Mouse (Mus musculus) MEL (cell line): ENCODE measurements around the gene Bcl10. TPM values are rescaled to one million over a fixed set of nuclear protein-coding genes. Genes with fewer than 3 reads are reported as not detected.
A peak's percentile ranks its signal among the peaks of the same experiment; 100 is the strongest.

ENCODE experiments used
- DNase-seq: peaks from one replicate; pipeline ENCODE4 v3.0.0; 2011; ENCODE audit warnings: low read depth, low spot score
- H3K27ac ChIP-seq: 2 replicates; pipeline ENCODE4 v1.5.1; 2012; ENCODE audit warnings: low read depth, mild to moderate bottlenecking, control low read depth, low read length, moderate library complexity; ENCODE audit not compliant: control insufficient read depth
- H3K27me3 ChIP-seq, 2 experiments: fragments of 150-350 bp in 1 of 2; sonication (generic) in 1 of 2; 2 replicates each; pipeline ENCODE4 v1.6.1; 2012; ENCODE audit warnings: low read length in 2 of 2, mild to moderate bottlenecking in 2 of 2, improper control_type of control experiment in 1 of 2, moderate library complexity in 1 of 2; ENCODE audit not compliant: insufficient read depth in 2 of 2, control insufficient read depth in 1 of 2
- H3K36me3 ChIP-seq, 2 experiments: 2 replicates each; pipeline ENCODE4 v1.6.1; 2012 to 2014; ENCODE audit warnings: low read length in 2 of 2, improper control_type of control experiment in 1 of 2, inconsistent platforms in 1 of 2, mild to moderate bottlenecking in 1 of 2; ENCODE audit not compliant: insufficient read depth in 2 of 2, control insufficient read depth in 1 of 2
- H3K4me1 ChIP-seq, 2 experiments: fragments of 150-350 bp in 1 of 2; sonication (generic) in 1 of 2; 2 replicates each; pipeline ENCODE4 v1.6.1; 2012; ENCODE audit warnings: low read length in 2 of 2, improper control_type of control experiment in 1 of 2, mild to moderate bottlenecking in 1 of 2; ENCODE audit not compliant: insufficient read depth in 2 of 2, control insufficient read depth in 1 of 2
- H3K4me3 ChIP-seq, 2 experiments: fragments of 150-350 bp in 1 of 2; sonication (generic) in 1 of 2; 2 replicates each; pipeline ENCODE4 v1.5.1; 2012; ENCODE audit warnings: low read depth in 2 of 2, low read length in 2 of 2, mild to moderate bottlenecking in 2 of 2, moderate library complexity in 2 of 2, control low read depth in 1 of 2, improper control_type of control experiment in 1 of 2; ENCODE audit not compliant: control insufficient read depth in 1 of 2, insufficient read depth in 1 of 2
- H3K79me2 ChIP-seq: 2 replicates; pipeline ENCODE4 v1.6.1; 2012; ENCODE audit warnings: mild to moderate bottlenecking, low read length, moderate library complexity; ENCODE audit not compliant: control insufficient read depth, poor library complexity, insufficient read depth
- H3K9ac ChIP-seq: 2 replicates; pipeline ENCODE4 v1.6.1; 2012; ENCODE audit warnings: low read depth, mild to moderate bottlenecking, control low read depth, low read length, moderate library complexity; ENCODE audit not compliant: control insufficient read depth, poor library complexity, severe bottlenecking
- H3K9me3 ChIP-seq: fragments of 150-350 bp; sonication (generic); replicated peaks from 2 replicates; pipeline ENCODE4 v1.6.1; 2012; ENCODE audit warnings: mild to moderate bottlenecking, low read length, improper control_type of control experiment, moderate library complexity; ENCODE audit not compliant: insufficient read depth
- CHD2 ChIP-seq: IDR thresholded peaks from 2 replicates; pipeline ENCODE4 v1.6.1; 2011; ENCODE audit warnings: low read length, improper control_type of control experiment
- ELF1 ChIP-seq: IDR thresholded peaks from 2 replicates; pipeline ENCODE4 v1.6.1; 2014; ENCODE audit warnings: low read depth, mild to moderate bottlenecking, inconsistent platforms, low read length, improper control_type of control experiment, moderate library complexity
- GATA1 ChIP-seq: IDR thresholded peaks from 2 replicates; pipeline ENCODE4 v1.6.1; 2011; ENCODE audit warnings: low read depth, low read length, improper control_type of control experiment
- MAFK ChIP-seq: IDR thresholded peaks from 2 replicates; pipeline ENCODE4 v1.6.1; 2011; ENCODE audit warnings: low read depth, mild to moderate bottlenecking, low read length, improper control_type of control experiment, borderline replicate concordance
- MAZ ChIP-seq: IDR thresholded peaks from 2 replicates; pipeline ENCODE4 v1.6.1; 2012; ENCODE audit warnings: low read depth, mild to moderate bottlenecking, inconsistent platforms, low read length, improper control_type of control experiment
- MEF2A ChIP-seq: IDR thresholded peaks from 2 replicates; pipeline ENCODE4 v1.6.1; 2014; ENCODE audit warnings: low read depth, mild to moderate bottlenecking, inconsistent platforms, low read length, improper control_type of control experiment; ENCODE audit not compliant: poor library complexity, insufficient replicate concordance, severe bottlenecking; ENCODE audit errors: extremely low read depth
- NELFE ChIP-seq: IDR thresholded peaks from 2 replicates; pipeline ENCODE4 v1.6.1; 2011; ENCODE audit warnings: low read depth, low read length, improper control_type of control experiment
- NRF1 ChIP-seq: IDR thresholded peaks from 2 replicates; pipeline ENCODE4 v1.6.1; 2014; ENCODE audit warnings: low read depth, mild to moderate bottlenecking, inconsistent platforms, low read length, improper control_type of control experiment, moderate library complexity; ENCODE audit not compliant: poor library complexity, insufficient read depth, severe bottlenecking
- POLR2A ChIP-seq, 2 experiments: IDR thresholded peaks; 2 replicates each; pipeline ENCODE4 v1.6.1; 2011 to 2012; ENCODE audit warnings: low read length in 2 of 2, mild to moderate bottlenecking in 2 of 2, control low read depth in 1 of 2, improper control_type of control experiment in 1 of 2, low read depth in 1 of 2, moderate library complexity in 1 of 2; ENCODE audit not compliant: control insufficient read depth in 1 of 2, insufficient read depth in 1 of 2, poor library complexity in 1 of 2
- POLR2AphosphoS5 ChIP-seq: IDR thresholded peaks from 2 replicates; pipeline ENCODE4 v1.6.1; 2012; ENCODE audit warnings: low read depth, borderline replicate concordance, mild to moderate bottlenecking, inconsistent platforms, low read length, moderate library complexity, mixed read lengths
- TAL1 ChIP-seq: IDR thresholded peaks from 2 replicates; pipeline ENCODE4 v1.6.1; 2012; ENCODE audit warnings: mild to moderate bottlenecking, inconsistent platforms, low read length, moderate library complexity, mixed read lengths
- UBTF ChIP-seq: IDR thresholded peaks from 2 replicates; pipeline ENCODE4 v1.6.1; 2012; ENCODE audit warnings: low read depth, mild to moderate bottlenecking, inconsistent platforms, low read length, improper control_type of control experiment, moderate library complexity, borderline replicate concordance; ENCODE audit not compliant: insufficient read depth
- USF1 ChIP-seq: IDR thresholded peaks from 2 replicates; pipeline ENCODE4 v1.6.1; 2014; ENCODE audit warnings: low read depth, mild to moderate bottlenecking, inconsistent platforms, low read length, improper control_type of control experiment, moderate library complexity
- ZMIZ1 ChIP-seq: IDR thresholded peaks from 2 replicates; pipeline ENCODE4 v1.6.1; 2012; ENCODE audit warnings: low read depth, mild to moderate bottlenecking, inconsistent platforms, low read length, improper control_type of control experiment, moderate library complexity
- polyA plus RNA-seq, 2 experiments: library from polyadenylated mRNA; stranded (reverse) in 1 of 2; unstranded in 1 of 2; fragments of >175 nt in 1 of 2; fragments of >200 nt in 1 of 2; gene quantifications; 2 replicates each; pipeline versions ENCODE4 v1.2.1 to v1.2.4; 2012; ENCODE audit warnings: low replicate concordance in 2 of 2, low read depth in 1 of 2; ENCODE audit not compliant: insufficient read length in 2 of 2, insufficient read depth in 1 of 2, missing spikeins in 1 of 2
- total RNA-seq: library from RNA; depleted of rRNA; stranded (reverse); fragments of 300-350 nt; gene quantifications from 2 replicates; pipeline ENCODE4 v1.2.3, GENCODE M21; 2012

Bcl10 gene
- total and polyA plus RNA-seq, 3 experiments = 25.0 to 30.4 TPM; not detected in 1

DNA sequence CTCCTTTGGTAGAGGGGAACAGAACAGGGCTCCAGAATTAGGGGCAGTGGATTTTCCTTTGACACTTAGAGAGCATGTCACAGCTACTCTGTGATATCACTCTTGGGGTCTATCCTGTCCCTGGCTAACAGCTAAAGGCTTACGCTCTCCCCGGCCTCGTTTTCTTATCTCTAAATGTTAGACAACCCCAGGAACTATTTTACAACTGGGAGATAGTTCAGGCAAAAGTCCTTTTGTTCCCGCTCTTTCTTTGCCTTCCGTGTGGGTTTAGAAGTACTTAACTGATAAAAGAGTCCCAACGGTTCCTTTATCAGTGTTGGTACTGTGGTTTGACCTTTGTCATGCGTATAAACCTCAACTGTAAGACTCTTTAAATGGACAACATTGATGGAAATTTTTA lies 30.3 kb downstream of the Bcl10 start (continued):
- TF ChIP-seq MEF2A = no peak
- TF ChIP-seq MAFK = no peak
- TF ChIP-seq NELFE = no peak; the same call in 1 of the 2 replicates
- no peak for TF ChIP-seq ELF1
- TF ChIP-seq GATA1 = peak; percentile 90
- TF ChIP-seq UBTF = no peak
- TF ChIP-seq ZMIZ1 = no peak
- TF ChIP-seq TAL1 = no peak
- peak in 1 of 2 experiments; percentile 40; a peak in 1 of 4 replicates for TF ChIP-seq POLR2A (IDR thresholded peaks at IDR 0.05; ENCODE audit: control insufficient read depth in 1 of 2, insufficient read depth in 1 of 2, low read depth in 1 of 2, low read length in 2 of 2, poor library complexity in 1 of 2)

DNA sequence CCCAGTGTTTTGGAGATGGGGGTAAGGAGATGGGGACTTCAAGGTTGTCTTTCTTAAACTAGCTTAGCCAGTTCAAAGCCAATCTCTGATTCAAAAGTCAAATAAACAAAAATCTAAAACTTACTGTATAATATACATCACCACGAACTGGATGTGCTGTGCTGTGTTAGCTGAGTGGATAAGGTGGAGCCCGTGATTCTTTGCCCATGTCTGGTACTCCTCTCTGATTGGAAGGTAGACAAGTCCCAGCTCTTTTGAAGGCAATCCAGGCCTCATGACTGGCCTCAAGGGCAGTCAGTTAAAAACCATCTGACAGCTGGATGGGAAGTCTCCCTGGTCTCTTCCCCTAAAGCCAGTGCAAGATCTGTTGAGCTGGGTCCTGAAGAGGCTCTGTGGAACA lies 30.8 kb downstream of the Bcl10 start:
- Histone ChIP-seq H3K36me3 (peaks cover 0 to 35% of the 10 kb centered on the region in 2 experiments; a peak in 2 of 4 replicates), H3K9me3 (no peaks in the 10 kb centered on the region), H3K27ac (peak overlapping the region; percentile 100), H3K4me3 (no peak overlapping the region), H3K4me1 (peaks cover 6 to 33% of the 10 kb centered on the region in 2 experiments; a peak in 3 of 4 replicates)
- peak; percentile 14; the same call in 1 of the 2 replicates for TF ChIP-seq USF1
- no peak for TF ChIP-seq NRF1
- TF ChIP-seq, all 39 proteins: peak for 1
- Histone ChIP-seq H3K9ac (no peak overlapping the region; the same call in 1 of the 2 replicates), H3K27me3 (no peaks in the 10 kb centered on the region), H3K79me2 (no peaks in the 10 kb centered on the region; the same call in 1 of the 2 replicates)
- DNase-seq = peak; percentile 72

DNA sequence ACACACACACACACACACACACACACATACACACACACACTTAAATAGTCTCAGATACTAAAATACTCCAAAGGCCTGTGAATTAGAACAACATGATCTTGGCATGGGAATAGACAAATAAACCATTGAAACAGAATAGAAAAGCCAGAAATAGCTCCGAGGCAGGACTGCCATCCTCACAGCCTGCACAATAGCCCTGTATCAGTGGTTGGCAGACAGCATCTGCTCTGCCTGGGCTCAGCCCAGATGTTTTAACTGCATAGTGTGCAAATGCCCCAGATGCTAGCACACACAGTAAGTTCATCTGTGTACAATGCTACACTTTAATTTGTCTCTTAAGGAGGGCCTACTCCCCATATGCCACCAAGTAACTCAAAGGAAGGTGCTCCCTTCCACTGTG lies 37.2 kb downstream of the Bcl10 start:
- DNase-seq = no peak
- TF ChIP-seq CHD2 (no peak), TAL1 (0 out of 2 replicates have a peak, but pooled peaks have one; percentile 8), POLR2AphosphoS5 (no peak), MAZ (no peak), ZMIZ1 (no peak)
- TF ChIP-seq, all 39 proteins: peak for 1
- H3K4me1 ChIP-seq = peaks cover 0 to 7% of the 10 kb centered on the region in 2 experiments; a peak in 3 of 4 replicates
- peaks cover 0 to 5% of the 10 kb centered on the region in 2 experiments; a peak in 2 of 4 replicates for H3K36me3 ChIP-seq
- H3K27me3 ChIP-seq = no peaks in the 10 kb centered on the region
- no peak overlapping the region for H3K27ac ChIP-seq
- no peak overlapping the region for H3K4me3 ChIP-seq
- no peaks in the 10 kb centered on the region for H3K9me3 ChIP-seq
- no peak overlapping the region for H3K9ac ChIP-seq
- no peaks in the 10 kb centered on the region for H3K79me2 ChIP-seq
